Mouse (Mus musculus): Measurements from ENCODE around the gene Cntrob. TPM values are rescaled to one million over a fixed set of nuclear protein-coding genes. Genes with fewer than 3 reads are reported as not detected.
A peak's percentile ranks its signal among the peaks of the same experiment; 100 is the strongest.
"Not testable (repeated sequence)": the region's sequence is repeated elsewhere in the genome, so short reads cannot be mapped to it uniquely, and the experiment has no call there.

The Cntrob gene
- total and polyA plus RNA-seq, 2 experiments from 2014 or later = 13.0 to 35.7 TPM

DNA sequence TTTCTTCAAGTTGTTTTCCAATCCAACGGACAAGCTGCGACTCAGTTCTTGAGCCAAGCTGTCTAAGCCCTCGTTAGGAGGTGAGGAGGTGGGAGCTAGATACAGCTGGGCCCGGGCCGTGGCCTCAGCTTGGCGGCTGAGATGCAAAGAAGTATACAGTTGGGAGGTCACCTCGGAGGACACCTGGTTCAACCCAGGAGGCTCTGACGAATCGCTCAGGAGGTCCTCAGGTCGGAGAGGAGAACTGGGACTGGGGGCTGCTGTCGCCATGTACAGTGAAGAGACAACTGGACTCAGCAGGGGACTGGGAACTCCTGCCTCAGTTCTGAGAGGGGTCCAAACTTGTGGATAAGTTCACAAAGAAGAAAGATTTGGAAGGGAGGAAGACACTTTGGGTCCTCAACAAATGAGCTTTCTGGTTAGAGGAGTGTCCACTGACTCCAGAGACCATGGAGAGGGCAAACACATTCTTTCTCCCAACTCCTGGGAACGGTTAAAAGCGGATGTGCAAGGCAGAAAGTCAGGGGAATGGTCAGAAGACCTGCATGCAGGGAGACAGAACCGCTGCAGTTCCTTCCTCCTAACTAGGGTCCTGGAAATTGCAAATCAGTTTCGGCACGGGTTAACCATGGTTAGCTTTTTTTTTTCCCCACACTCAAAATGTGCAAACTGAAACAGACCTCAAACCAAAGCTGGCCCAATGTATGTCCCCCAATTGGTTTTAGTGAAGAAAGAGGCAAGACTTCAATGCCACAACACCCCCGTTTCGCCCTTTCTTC lies 693 bp downstream of the Cntrob start:
- Histone ChIP-seq H3K27ac (ENCODE audit: low read depth, low read length) (peak overlapping the region; percentile 90), H3K4me1 (ENCODE audit: insufficient read depth) (peaks cover 22% of the 10 kb centered on the region), H3K4me3 (ENCODE audit: low read depth, low read length) (peak overlapping the region; percentile 72), H3K36me3 (ENCODE audit: insufficient read depth) (peaks cover 17% of the 10 kb centered on the region), H3K9ac (peak overlapping the region; percentile 81), H3K9me3 (ENCODE audit: low read length) (no peaks in the 10 kb centered on the region), H3K4me2 (ENCODE audit: low read depth) (peak overlapping the region; percentile 79), H3K27me3 (ENCODE audit: insufficient read depth, low read length) (no peaks in the 10 kb centered on the region)
- ATAC-seq (no peak), DNase-seq (no peak)
- TF ChIP-seq CTCF (IDR thresholded peaks at IDR 0.05; ENCODE audit: low read depth) = no peak
- WGBS = 13% methylated on average over 18 of the region's 18 CpGs

DNA sequence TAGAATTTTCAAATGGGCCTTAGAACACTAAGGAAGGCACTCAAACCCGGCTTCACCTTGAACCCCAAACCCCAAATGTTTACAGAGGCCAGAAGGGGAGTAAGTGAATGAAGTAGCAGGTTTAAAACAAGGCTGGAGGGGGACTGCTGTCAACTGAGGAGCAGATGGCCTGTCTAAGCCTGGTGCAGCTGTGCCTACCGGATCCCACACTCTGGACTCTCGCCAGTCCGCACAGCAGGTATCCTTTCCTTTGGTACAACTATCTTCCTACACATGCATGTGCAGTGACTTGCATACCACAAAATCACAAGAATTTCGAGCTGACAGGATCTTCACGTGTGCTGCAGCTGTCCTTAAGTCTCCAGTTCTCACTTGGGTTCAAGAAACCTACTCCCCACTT lies 1.6 kb downstream of the Cntrob start:
- Histone ChIP-seq H3K36me3 (ENCODE audit: insufficient read depth) (peaks cover 24% of the 10 kb centered on the region), H3K4me2 (ENCODE audit: low read depth) (peak overlapping the region; percentile 79), H3K27me3 (ENCODE audit: insufficient read depth, low read length) (no peaks in the 10 kb centered on the region), H3K4me3 (ENCODE audit: low read depth, low read length) (no peak overlapping the region; the same call in 1 of the 2 replicates), H3K9ac (peak overlapping the region; percentile 81; the same call in 1 of the 2 replicates), H3K9me3 (ENCODE audit: low read length) (no peaks in the 10 kb centered on the region), H3K4me1 (ENCODE audit: insufficient read depth) (peaks cover 22% of the 10 kb centered on the region), H3K27ac (ENCODE audit: low read depth, low read length) (no peak overlapping the region)
- 52% methylated on average over 6 of the region's 6 CpGs for WGBS
- no peak for TF ChIP-seq CTCF (IDR thresholded peaks at IDR 0.05; ENCODE audit: low read depth)
- no peak for ATAC-seq
- no peak for DNase-seq

DNA sequence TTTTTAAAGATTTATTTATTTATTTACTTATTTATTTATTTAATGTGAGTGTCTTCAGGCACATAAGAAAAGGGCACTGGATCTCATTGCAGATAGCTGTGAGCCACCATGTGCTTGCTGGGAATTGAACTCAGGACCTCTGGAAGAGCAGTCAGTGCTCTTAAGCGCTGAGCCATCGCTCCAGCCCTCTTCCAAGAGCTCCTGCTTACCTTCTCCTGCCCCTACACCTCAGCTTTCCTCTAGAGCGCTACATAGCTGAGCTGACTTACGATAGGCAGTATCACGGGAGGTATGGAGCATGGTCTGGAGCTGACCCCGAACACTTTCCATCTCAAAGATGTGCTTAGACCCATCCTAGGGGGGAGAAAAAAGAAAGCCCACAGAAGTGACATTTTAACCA lies 2.0 kb downstream of the Cntrob start:
- H3K4me3 ChIP-seq (ENCODE audit: low read depth, low read length) = no peak overlapping the region
- 0 out of 2 replicates have a peak overlapping the region, but pooled peaks have one; percentile 81 for H3K9ac ChIP-seq
- no peaks in the 10 kb centered on the region for H3K27me3 ChIP-seq (ENCODE audit: insufficient read depth, low read length)
- H3K4me1 ChIP-seq (ENCODE audit: insufficient read depth) = peaks cover 22% of the 10 kb centered on the region
- TF ChIP-seq CTCF (IDR thresholded peaks at IDR 0.05; ENCODE audit: low read depth) = no peak
- ATAC-seq (no peak), DNase-seq (no peak)
- H3K36me3 ChIP-seq (ENCODE audit: insufficient read depth) = peaks cover 24% of the 10 kb centered on the region
- 95% methylated on average over 6 of the region's 6 CpGs for WGBS
- peak overlapping the region; percentile 79; the same call in 1 of the 2 replicates for H3K4me2 ChIP-seq (ENCODE audit: low read depth)
- H3K27ac ChIP-seq (ENCODE audit: low read depth, low read length) = no peak overlapping the region
- no peaks in the 10 kb centered on the region for H3K9me3 ChIP-seq (ENCODE audit: low read length)

DNA sequence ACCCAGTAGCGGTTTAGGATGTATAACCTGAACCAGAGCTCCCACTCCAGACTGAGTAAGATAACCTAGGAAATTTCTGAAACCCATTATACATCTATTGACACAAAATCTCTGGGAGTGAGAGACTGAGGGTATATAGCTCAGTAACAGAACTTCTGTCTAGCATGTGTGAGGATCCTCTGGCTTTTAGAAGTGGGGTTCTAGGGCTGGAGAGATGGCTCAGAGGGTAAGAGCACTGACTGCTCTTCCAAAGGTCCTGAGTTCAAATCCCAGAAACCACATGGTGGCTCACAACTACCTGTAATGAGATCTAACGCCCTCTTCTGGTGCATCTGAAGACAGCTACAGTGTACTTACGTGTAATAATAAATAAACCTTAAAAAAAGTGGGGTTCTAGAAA lies 5.6 kb downstream of the Cntrob start:
- Histone ChIP-seq H3K36me3 (ENCODE audit: insufficient read depth) (peaks cover 37% of the 10 kb centered on the region), H3K4me1 (ENCODE audit: insufficient read depth) (peaks cover 11% of the 10 kb centered on the region)
- not testable (repeated sequence) for ATAC-seq; DNase-seq; H3K27me3 ChIP-seq (ENCODE audit: insufficient read depth, low read length); H3K4me3 ChIP-seq (ENCODE audit: low read depth, low read length); H3K9ac ChIP-seq; H3K9me3 ChIP-seq (ENCODE audit: low read length); H3K4me2 ChIP-seq (ENCODE audit: low read depth); H3K27ac ChIP-seq (ENCODE audit: low read depth, low read length)
- 85% methylated on average over 3 of the region's 3 CpGs for WGBS

DNA sequence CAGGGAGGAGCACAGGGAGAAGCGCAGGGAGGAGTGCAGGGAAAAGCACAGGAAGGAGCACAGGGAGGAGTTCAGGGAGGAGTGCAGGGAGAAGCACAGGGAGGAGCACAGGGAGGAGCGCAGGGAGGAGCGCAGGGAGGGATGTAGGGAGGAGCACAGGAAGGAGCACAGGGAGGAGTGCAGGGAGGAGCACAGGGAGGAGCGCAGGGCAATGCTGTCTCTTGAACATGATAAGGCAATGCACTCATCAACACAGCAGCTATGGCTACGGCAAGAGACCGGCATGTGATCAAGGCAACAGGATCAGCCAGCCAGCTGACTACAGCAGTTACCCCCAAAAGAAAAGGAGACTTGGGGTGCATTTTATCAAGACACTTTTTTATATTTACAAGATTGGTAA lies 7.2 kb downstream of the Cntrob start:
- Histone ChIP-seq H3K4me3 (ENCODE audit: low read depth, low read length) (no peak overlapping the region), H3K27ac (ENCODE audit: low read depth, low read length) (no peak overlapping the region), H3K27me3 (ENCODE audit: insufficient read depth, low read length) (no peaks in the 10 kb centered on the region), H3K9ac (no peak overlapping the region), H3K36me3 (ENCODE audit: insufficient read depth) (peaks cover 38% of the 10 kb centered on the region), H3K4me2 (ENCODE audit: low read depth) (no peak overlapping the region), H3K4me1 (ENCODE audit: insufficient read depth) (no peaks in the 10 kb centered on the region), H3K9me3 (ENCODE audit: low read length) (no peaks in the 10 kb centered on the region)
- TF ChIP-seq CTCF (IDR thresholded peaks at IDR 0.05; ENCODE audit: low read depth) = no peak
- DNase-seq (no peak), ATAC-seq (no peak)
- WGBS = 97% methylated on average over 6 of the region's 6 CpGs

DNA sequence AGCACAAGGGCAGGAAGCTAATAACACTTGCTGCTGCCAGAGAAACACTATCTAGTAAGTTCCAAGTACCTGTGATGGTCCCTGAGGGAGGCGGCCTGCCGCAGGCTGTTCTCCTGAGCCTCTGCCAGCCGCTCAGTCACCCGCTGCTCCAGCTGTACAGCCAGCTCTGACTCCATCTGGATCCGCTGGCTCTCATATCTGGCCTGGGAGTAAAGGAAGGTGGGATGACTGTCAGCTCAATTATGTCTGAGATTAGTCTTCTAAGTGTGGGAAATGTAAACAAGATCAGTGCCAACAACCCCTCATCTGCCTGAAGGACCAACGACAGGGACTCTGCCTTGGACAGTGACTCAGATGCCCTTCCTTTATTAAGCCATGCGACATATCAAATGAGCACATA lies 12.3 kb downstream of the Cntrob start:
- no peak overlapping the region for H3K27ac ChIP-seq (ENCODE audit: low read depth, low read length)
- DNase-seq (no peak), ATAC-seq (no peak)
- no peaks in the 10 kb centered on the region for H3K27me3 ChIP-seq (ENCODE audit: insufficient read depth, low read length)
- no peaks in the 10 kb centered on the region for H3K9me3 ChIP-seq (ENCODE audit: low read length)
- 67% methylated on average over 7 of the region's 7 CpGs for WGBS
- peaks cover 62% of the 10 kb centered on the region for H3K36me3 ChIP-seq (ENCODE audit: insufficient read depth)
- H3K4me2 ChIP-seq (ENCODE audit: low read depth) = no peak overlapping the region
- TF ChIP-seq CTCF (IDR thresholded peaks at IDR 0.05; ENCODE audit: low read depth) = no peak
- no peak overlapping the region for H3K9ac ChIP-seq
- H3K4me1 ChIP-seq (ENCODE audit: insufficient read depth) = no peaks in the 10 kb centered on the region
- H3K4me3 ChIP-seq (ENCODE audit: low read depth, low read length) = no peak overlapping the region

DNA sequence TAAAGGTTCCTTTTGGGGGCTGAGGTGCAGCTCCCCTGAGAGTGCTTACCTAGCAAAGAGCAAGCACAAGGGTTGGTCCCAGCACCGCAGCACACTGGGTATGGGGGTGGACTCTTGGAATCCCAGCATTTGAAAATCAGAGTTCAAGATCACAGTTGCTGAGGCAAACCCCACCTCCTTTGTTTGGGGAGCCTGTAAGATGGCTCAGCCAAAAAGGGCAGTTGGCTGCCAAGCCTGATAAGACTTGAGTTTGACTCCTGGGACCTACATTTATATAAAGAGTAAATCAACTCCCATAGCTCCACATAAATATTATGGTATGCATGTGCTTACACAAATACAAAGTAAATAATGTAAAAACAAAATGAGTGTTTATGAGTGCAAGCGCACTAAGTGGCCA lies 17.5 kb downstream of the Cntrob start:
- H3K27ac ChIP-seq (ENCODE audit: low read depth, low read length) = no peak overlapping the region
- peaks cover 82% of the 10 kb centered on the region for H3K36me3 ChIP-seq (ENCODE audit: insufficient read depth)
- 97% methylated on average over 2 of the region's 2 CpGs for WGBS
- no peak for TF ChIP-seq CTCF (IDR thresholded peaks at IDR 0.05; ENCODE audit: low read depth)
- no peak overlapping the region for H3K4me2 ChIP-seq (ENCODE audit: low read depth)
- no peak for ATAC-seq
- no peaks in the 10 kb centered on the region for H3K27me3 ChIP-seq (ENCODE audit: insufficient read depth, low read length)
- H3K4me1 ChIP-seq (ENCODE audit: insufficient read depth) = no peaks in the 10 kb centered on the region
- no peak for DNase-seq
- no peak overlapping the region for H3K4me3 ChIP-seq (ENCODE audit: low read depth, low read length)
- no peaks in the 10 kb centered on the region for H3K9me3 ChIP-seq (ENCODE audit: low read length)
- no peak overlapping the region for H3K9ac ChIP-seq
